Mouse (Mus musculus): Measurements from ENCODE around the gene Npl. TPM values are rescaled to one million over a fixed set of nuclear protein-coding genes. Genes with fewer than 3 reads are reported as not detected.
"Not testable (repeated sequence)": the region's sequence is repeated elsewhere in the genome, so short reads cannot be mapped to it uniquely, and the experiment has no call there.

The Npl gene
- polyA plus RNA-seq, 1 experiment from 2014 or later: 13.4 TPM

- H3K9me3 ChIP-seq (ENCODE audit: control insufficient read depth, low read length): no peaks in the 10 kb centered on the region
- DNase-seq (no peak), ATAC-seq (ENCODE audit: low FRiP score, low TSS enrichment) (no peak)
- no peak overlapping the region for H3K27ac ChIP-seq (replicated peaks; ENCODE audit: low read depth, low read length)
- H3K4me1 ChIP-seq (ENCODE audit: control insufficient read depth, insufficient read depth, low read length): peaks cover 18% of the 10 kb centered on the region
- H3K9ac ChIP-seq (replicated peaks; ENCODE audit: low read length): no peak overlapping the region
- H3K36me3 ChIP-seq (ENCODE audit: control insufficient read depth, insufficient read depth, low read length): no peaks in the 10 kb centered on the region
- WGBS: 56% methylated on average over 7 of the region's 7 CpGs
- no peaks in the 10 kb centered on the region for H3K27me3 ChIP-seq (ENCODE audit: control insufficient read depth, insufficient read depth, low read length)
- H3K4me3 ChIP-seq (replicated peaks; ENCODE audit: low read depth, low read length): no peak overlapping the region
- no peak overlapping the region for H3K4me2 ChIP-seq (ENCODE audit: low read length)
Observed at GRCm38 (mm10) chr1:153489132-153489531, 60.7 kb downstream of the Npl start.

- peak within 1 kb of the TSS; percentile 95 for H3K9ac ChIP-seq (replicated peaks; ENCODE audit: low read length)
- ATAC-seq (ENCODE audit: low FRiP score, low TSS enrichment) (peak; percentile 92), DNase-seq (peak; percentile 100)
- H3K27ac ChIP-seq (replicated peaks; ENCODE audit: low read depth, low read length): peak within 1 kb of the TSS; percentile 96
- no peaks in the 10 kb centered on the region for H3K9me3 ChIP-seq (ENCODE audit: control insufficient read depth, low read length)
- under 1% methylated on average over 35 of the region's 35 CpGs for WGBS
- peak within 1 kb of the TSS; percentile 71 for H3K4me2 ChIP-seq (ENCODE audit: low read length)
- peaks cover 18% of the 10 kb centered on the region for H3K4me1 ChIP-seq (ENCODE audit: control insufficient read depth, insufficient read depth, low read length)
- H3K36me3 ChIP-seq (ENCODE audit: control insufficient read depth, insufficient read depth, low read length): peaks cover 3% of the 10 kb centered on the region; the same call in 1 of the 2 replicates
- no peaks in the 10 kb centered on the region for H3K27me3 ChIP-seq (ENCODE audit: control insufficient read depth, insufficient read depth, low read length)
- peak within 1 kb of the TSS; percentile 100 for H3K4me3 ChIP-seq (replicated peaks; ENCODE audit: low read depth, low read length)
Observed at GRCm38 (mm10) chr1:153487500-153487879, 62.4 kb downstream of the Npl start, which contains the start of gene Dhx9. Gene Dhx9 (minus strand): TSS chr1:153487660.

GRCm38 (mm10) chr1:153486767-153487499 is 62.9 kb downstream of the Npl start:
- ATAC-seq (ENCODE audit: low FRiP score, low TSS enrichment): peak; percentile 87
- Histone ChIP-seq H3K9me3 (ENCODE audit: control insufficient read depth, low read length) (no peaks in the 10 kb centered on the region), H3K9ac (replicated peaks; ENCODE audit: low read length) (peak overlapping the region; percentile 95), H3K4me1 (ENCODE audit: control insufficient read depth, insufficient read depth, low read length) (peaks cover 18% of the 10 kb centered on the region), H3K27ac (replicated peaks; ENCODE audit: low read depth, low read length) (peak overlapping the region; percentile 96), H3K4me3 (replicated peaks; ENCODE audit: low read depth, low read length) (peak overlapping the region; percentile 100), H3K27me3 (ENCODE audit: control insufficient read depth, insufficient read depth, low read length) (no peaks in the 10 kb centered on the region), H3K4me2 (ENCODE audit: low read length) (peak overlapping the region; percentile 71), H3K36me3 (ENCODE audit: control insufficient read depth, insufficient read depth, low read length) (peaks cover 8% of the 10 kb centered on the region; the same call in 1 of the 2 replicates)
- WGBS: under 1% methylated on average over 64 of the region's 64 CpGs
- DNase-seq: peak; percentile 73

DNA sequence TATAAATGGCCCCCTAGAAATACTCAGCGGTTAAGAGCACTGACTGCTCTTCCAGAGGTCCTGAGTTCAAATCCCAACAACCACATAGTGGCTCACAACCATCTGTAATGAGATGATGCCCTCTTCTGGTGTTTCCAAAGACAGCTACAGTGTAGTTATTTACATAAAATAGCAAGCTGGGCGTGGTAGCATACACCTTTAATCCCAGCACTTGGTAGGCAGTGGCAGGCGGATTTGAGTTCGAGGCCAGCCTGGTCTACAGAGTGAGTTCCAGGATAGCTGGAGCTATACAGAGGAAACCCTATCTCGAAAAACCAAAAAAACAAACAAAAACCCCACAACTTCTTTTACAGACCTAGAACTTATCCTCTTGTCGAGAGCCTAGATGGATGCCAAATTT is 63.7 kb downstream of the Npl start:
- ATAC-seq (ENCODE audit: low FRiP score, low TSS enrichment); H3K27ac ChIP-seq (replicated peaks; ENCODE audit: low read depth, low read length); H3K9me3 ChIP-seq (ENCODE audit: control insufficient read depth, low read length); DNase-seq; H3K27me3 ChIP-seq (ENCODE audit: control insufficient read depth, insufficient read depth, low read length): not testable (repeated sequence)
- Histone ChIP-seq H3K36me3 (ENCODE audit: control insufficient read depth, insufficient read depth, low read length) (peaks cover 15% of the 10 kb centered on the region), H3K9ac (replicated peaks; ENCODE audit: low read length) (peak overlapping the region; percentile 95), H3K4me3 (replicated peaks; ENCODE audit: low read depth, low read length) (peak overlapping the region; percentile 100), H3K4me1 (ENCODE audit: control insufficient read depth, insufficient read depth, low read length) (peaks cover 18% of the 10 kb centered on the region), H3K4me2 (ENCODE audit: low read length) (peak overlapping the region; percentile 71)
- 9% methylated on average over 6 of the region's 6 CpGs for WGBS

- H3K9ac ChIP-seq (replicated peaks; ENCODE audit: low read length): 0 out of 2 replicates have a peak overlapping the region, but pooled peaks have one; percentile 13
- H3K27me3 ChIP-seq (ENCODE audit: control insufficient read depth, insufficient read depth, low read length): no peaks in the 10 kb centered on the region
- 38% methylated on average over 2 of the region's 2 CpGs for WGBS
- H3K36me3 ChIP-seq (ENCODE audit: control insufficient read depth, insufficient read depth, low read length): peaks cover 23% of the 10 kb centered on the region
- no peak overlapping the region for H3K27ac ChIP-seq (replicated peaks; ENCODE audit: low read depth, low read length)
- ATAC-seq (ENCODE audit: low FRiP score, low TSS enrichment) (no peak), DNase-seq (no peak)
- H3K4me2 ChIP-seq (ENCODE audit: low read length): peak overlapping the region; percentile 71
- peaks cover 18% of the 10 kb centered on the region for H3K4me1 ChIP-seq (ENCODE audit: control insufficient read depth, insufficient read depth, low read length)
- H3K9me3 ChIP-seq (ENCODE audit: control insufficient read depth, low read length): no peaks in the 10 kb centered on the region
- peak overlapping the region; percentile 100 for H3K4me3 ChIP-seq (replicated peaks; ENCODE audit: low read depth, low read length)
Observed at GRCm38 (mm10) chr1:153485201-153485796, 64.5 kb downstream of the Npl start.

- Histone ChIP-seq H3K9me3 (ENCODE audit: control insufficient read depth, low read length) (no peaks in the 10 kb centered on the region), H3K27ac (replicated peaks; ENCODE audit: low read depth, low read length) (no peak overlapping the region), H3K4me1 (ENCODE audit: control insufficient read depth, insufficient read depth, low read length) (peaks cover 16% of the 10 kb centered on the region), H3K4me2 (ENCODE audit: low read length) (no peak overlapping the region), H3K27me3 (ENCODE audit: control insufficient read depth, insufficient read depth, low read length) (no peaks in the 10 kb centered on the region), H3K9ac (replicated peaks; ENCODE audit: low read length) (no peak overlapping the region), H3K36me3 (ENCODE audit: control insufficient read depth, insufficient read depth, low read length) (peaks cover 65% of the 10 kb centered on the region), H3K4me3 (replicated peaks; ENCODE audit: low read depth, low read length) (no peak overlapping the region)
- no peak for DNase-seq
- 81% methylated on average over 1 of the region's 1 CpGs for WGBS
- ATAC-seq (ENCODE audit: low FRiP score, low TSS enrichment): no peak
Observed at GRCm38 (mm10) chr1:153481025-153481412, 68.8 kb downstream of the Npl start.

GRCm38 (mm10) chr1:153480386-153481024 is 69.3 kb downstream of the Npl start:
- no peak overlapping the region for H3K9ac ChIP-seq (replicated peaks; ENCODE audit: low read length)
- no peak overlapping the region for H3K4me3 ChIP-seq (replicated peaks; ENCODE audit: low read depth, low read length)
- no peaks in the 10 kb centered on the region for H3K27me3 ChIP-seq (ENCODE audit: control insufficient read depth, insufficient read depth, low read length)
- peaks cover 69% of the 10 kb centered on the region for H3K36me3 ChIP-seq (ENCODE audit: control insufficient read depth, insufficient read depth, low read length)
- no peak overlapping the region for H3K27ac ChIP-seq (replicated peaks; ENCODE audit: low read depth, low read length)
- peak; percentile 86 for DNase-seq
- no peak for ATAC-seq (ENCODE audit: low FRiP score, low TSS enrichment)
- WGBS: 43% methylated on average over 1 of the region's 1 CpGs
- H3K4me2 ChIP-seq (ENCODE audit: low read length): no peak overlapping the region
- peaks cover 11% of the 10 kb centered on the region for H3K4me1 ChIP-seq (ENCODE audit: control insufficient read depth, insufficient read depth, low read length)
- no peaks in the 10 kb centered on the region for H3K9me3 ChIP-seq (ENCODE audit: control insufficient read depth, low read length)

- no peaks in the 10 kb centered on the region for H3K9me3 ChIP-seq (ENCODE audit: control insufficient read depth, low read length)
- DNase-seq (no peak), ATAC-seq (ENCODE audit: low FRiP score, low TSS enrichment) (no peak)
- H3K9ac ChIP-seq (replicated peaks; ENCODE audit: low read length): no peak overlapping the region
- H3K4me2 ChIP-seq (ENCODE audit: low read length): no peak overlapping the region
- no peaks in the 10 kb centered on the region for H3K4me1 ChIP-seq (ENCODE audit: control insufficient read depth, insufficient read depth, low read length)
- H3K4me3 ChIP-seq (replicated peaks; ENCODE audit: low read depth, low read length): no peak overlapping the region
- H3K27ac ChIP-seq (replicated peaks; ENCODE audit: low read depth, low read length): no peak overlapping the region
- WGBS: 90% methylated on average over 1 of the region's 1 CpGs
- no peaks in the 10 kb centered on the region for H3K27me3 ChIP-seq (ENCODE audit: control insufficient read depth, insufficient read depth, low read length)
- H3K36me3 ChIP-seq (ENCODE audit: control insufficient read depth, insufficient read depth, low read length): peaks cover 81% of the 10 kb centered on the region
Observed at GRCm38 (mm10) chr1:153479296-153479695, 70.5 kb downstream of the Npl start.

Data from midbrain, embryonic 14.5 days (tissue).